Mouse (Mus musculus) ES-E14 (cell line): Measurements from ENCODE around the gene Ppm1h. TPM values are rescaled to one million over a fixed set of nuclear protein-coding genes. Genes with fewer than 3 reads are reported as not detected.
"Not testable (repeated sequence)": the region's sequence is repeated elsewhere in the genome, so short reads cannot be mapped to it uniquely, and the experiment has no call there.

ENCODE experiments used
- DNase-seq: peaks from one replicate; pipeline ENCODE4 v3.0.0-alpha.2; 2013; ENCODE audit warnings: low read depth, low spot score
- H3K27ac ChIP-seq: 2 replicates; pipeline ENCODE4 v1.5.1; 2012; ENCODE audit warnings: low read depth, mild to moderate bottlenecking, low read length, moderate library complexity, mixed read lengths; ENCODE audit not compliant: poor library complexity, insufficient read depth, severe bottlenecking
- H3K36me3 ChIP-seq: 2 replicates; pipeline ENCODE4 v1.6.1; 2012; ENCODE audit warnings: mild to moderate bottlenecking, low read length, moderate library complexity, mixed read lengths; ENCODE audit not compliant: control insufficient read depth, poor library complexity, insufficient read depth, severe bottlenecking
- H3K4me1 ChIP-seq, 2 experiments: fragments of 150-350 bp in 1 of 2; sonication (generic) in 1 of 2; 2 replicates each; pipeline ENCODE4 v1.6.1; 2012; ENCODE audit warnings: low read length in 2 of 2, mild to moderate bottlenecking in 1 of 2, mixed read lengths in 1 of 2; ENCODE audit not compliant: control insufficient read depth in 2 of 2, insufficient read depth in 2 of 2, poor library complexity in 1 of 2
- H3K4me3 ChIP-seq, 2 experiments: fragments of 150-350 bp in 1 of 2; sonication (generic) in 1 of 2; 2 replicates each; pipeline ENCODE4 v1.5.1; 2012; ENCODE audit warnings: low read length in 2 of 2, low read depth in 1 of 2, mild to moderate bottlenecking in 1 of 2, mixed read lengths in 1 of 2; ENCODE audit not compliant: insufficient read depth in 1 of 2, poor library complexity in 1 of 2, severe bottlenecking in 1 of 2
- H3K9ac ChIP-seq: 2 replicates; pipeline ENCODE4 v1.6.1; 2012; ENCODE audit warnings: low read depth, mild to moderate bottlenecking, low read length, mixed read lengths; ENCODE audit not compliant: poor library complexity, insufficient read depth, severe bottlenecking
- H3K9me3 ChIP-seq: fragments of 150-350 bp; sonication (generic); 2 replicates; pipeline ENCODE4 v1.6.1; 2012; ENCODE audit warnings: low read depth, mild to moderate bottlenecking, low read length; ENCODE audit not compliant: control insufficient read depth, insufficient read depth
- CHD2 ChIP-seq: IDR thresholded peaks from 2 replicates; pipeline ENCODE4 v1.6.1; 2014; ENCODE audit warnings: mild to moderate bottlenecking, low read depth, low read length, inconsistent platforms
- HCFC1 ChIP-seq: IDR thresholded peaks from 2 replicates; pipeline ENCODE4 v1.6.1; 2012; ENCODE audit warnings: low read length, inconsistent platforms, borderline replicate concordance; ENCODE audit not compliant: insufficient read depth
- MAFK ChIP-seq: IDR thresholded peaks from 2 replicates; pipeline ENCODE4 v1.6.1; 2014; ENCODE audit warnings: mild to moderate bottlenecking, low read depth, low read length, inconsistent platforms; ENCODE audit not compliant: insufficient read depth
- ZC3H11A ChIP-seq: IDR thresholded peaks from 2 replicates; pipeline ENCODE4 v1.6.1; 2012; ENCODE audit warnings: low read depth, mild to moderate bottlenecking, inconsistent platforms, low read length, borderline replicate concordance
- ZNF384 ChIP-seq: IDR thresholded peaks from 2 replicates; pipeline ENCODE4 v1.6.1; 2012; ENCODE audit warnings: low read depth, low read length, inconsistent platforms
- in situ Hi-C, 2 experiments: fragments of 600-800 bp; cut with MboI; formaldehyde crosslinking; loops; one replicate each; pipeline ENCODE4 v1.15.1; 2025; ENCODE audit warnings: low sequenced_read_pairs in 2 of 2, inconsistent platforms in 1 of 2; ENCODE audit not compliant: unreplicated experiment in 2 of 2
- total RNA-seq: library from RNA; depleted of rRNA; stranded (reverse); fragments of 300-350 nt; gene quantifications from 2 replicates; pipeline ENCODE4 v1.2.3, GENCODE M21; 2012

Ppm1h gene
- total RNA-seq, 1 experiment = 4.5 TPM

- no peak overlapping the region for H3K27ac ChIP-seq
- H3K9ac ChIP-seq = no peak overlapping the region
- no peak for TF ChIP-seq MAFK
- no peak for TF ChIP-seq ZC3H11A
- TF ChIP-seq HCFC1 = no peak
- no peak for TF ChIP-seq CHD2
- TF ChIP-seq ZNF384 = no peak
- H3K4me3 ChIP-seq = no peak overlapping the region
- no peaks in the 10 kb centered on the region for H3K36me3 ChIP-seq
- peaks cover 0 to 12% of the 10 kb centered on the region in 2 experiments; a peak in 1 of 4 replicates for H3K4me1 ChIP-seq
- no peaks in the 10 kb centered on the region for H3K9me3 ChIP-seq
- no peak for DNase-seq
- in situ Hi-C loops = no loop called here
These were observed 254.7 kb downstream of the Ppm1h start for GRCm38 (mm10) chr10:122933053-122933838.

GRCm38 (mm10) chr10:122935406-122935805 lies 256.8 kb downstream of the Ppm1h start:
- H3K27ac ChIP-seq, in situ Hi-C loops, H3K36me3 ChIP-seq, H3K9me3 ChIP-seq, H3K9ac ChIP-seq, H3K4me3 ChIP-seq, DNase-seq: not testable (repeated sequence)
- H3K4me1 ChIP-seq = peaks cover 0 to 10% of the 10 kb centered on the region in 2 experiments; a peak in 1 of 4 replicates

- DNase-seq, in situ Hi-C loops, H3K36me3 ChIP-seq: not testable (repeated sequence)
These were observed 258.8 kb downstream of the Ppm1h start for GRCm38 (mm10) chr10:122937380-122937779.

GRCm38 (mm10) chr10:122939546-122939945 lies 261.0 kb downstream of the Ppm1h start:
- Histone ChIP-seq H3K4me3 (no peak overlapping the region), H3K27ac (no peak overlapping the region), H3K9ac (no peak overlapping the region), H3K36me3 (no peaks in the 10 kb centered on the region), H3K4me1 (0 out of 4 replicates have a peak, but pooled peaks cover 0 to 3% of the 10 kb centered on the region in 2 experiments), H3K9me3 (no peaks in the 10 kb centered on the region)
- TF ChIP-seq HCFC1 (no peak), ZC3H11A (no peak), ZNF384 (no peak)
- in situ Hi-C loops = no loop called here
- no peak for DNase-seq

More at GRCm38 (mm10) chr10:122937380-122937779, 258.8 kb downstream of the Ppm1h start:
- not testable (repeated sequence) for H3K4me1 ChIP-seq, H3K4me3 ChIP-seq, H3K9me3 ChIP-seq, H3K9ac ChIP-seq, H3K27ac ChIP-seq

GRCm38 (mm10) chr10:122942771-122943170 lies 264.2 kb downstream of the Ppm1h start:
- no peak for DNase-seq
- no peak overlapping the region for H3K27ac ChIP-seq
- no peaks in the 10 kb centered on the region for H3K36me3 ChIP-seq
- no peak overlapping the region for H3K9ac ChIP-seq
- in situ Hi-C loops = no loop called here
- H3K4me3 ChIP-seq = no peak overlapping the region
- no peak for TF ChIP-seq HCFC1
- no peak for TF ChIP-seq ZNF384
- no peak for TF ChIP-seq MAFK
- no peak for TF ChIP-seq ZC3H11A
- H3K9me3 ChIP-seq = no peaks in the 10 kb centered on the region
- H3K4me1 ChIP-seq = 0 out of 4 replicates have a peak, but pooled peaks cover 0 to 3% of the 10 kb centered on the region in 2 experiments
